Mouse (Mus musculus) T-helper 1 cell (primary cell): Measurements from ENCODE around the gene Kcnip4.

ENCODE experiments used
- in situ Hi-C: fragments of 300-600 bp; cut with MboI, MseI; formaldehyde crosslinking; loops from one replicate; pipeline ENCODE4 v1.15.1; 2025; ENCODE audit warnings: high pct_unique_total_duplicates

Gene Kcnip4

DNA sequence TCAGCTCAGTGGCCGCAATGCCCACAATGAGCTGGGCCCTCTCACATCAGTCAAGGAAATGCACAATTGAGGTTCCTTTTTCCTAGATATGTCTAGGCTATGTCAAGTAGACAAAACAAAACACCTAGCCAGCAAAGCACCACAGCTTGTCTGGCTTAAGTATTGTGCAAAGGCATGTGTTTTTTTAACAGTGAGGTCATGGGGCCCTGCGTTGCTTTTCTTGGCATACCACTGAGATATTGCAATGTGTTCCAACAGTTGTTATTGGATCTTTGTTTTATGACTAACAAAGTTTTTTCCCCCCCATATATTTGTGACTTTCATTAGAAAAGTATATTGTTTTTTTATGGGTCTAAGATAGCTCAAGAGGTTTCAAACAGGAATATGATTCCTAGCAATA lies 1105.0 kb downstream of the Kcnip4 start:
- in situ Hi-C loops: no loop called here

DNA sequence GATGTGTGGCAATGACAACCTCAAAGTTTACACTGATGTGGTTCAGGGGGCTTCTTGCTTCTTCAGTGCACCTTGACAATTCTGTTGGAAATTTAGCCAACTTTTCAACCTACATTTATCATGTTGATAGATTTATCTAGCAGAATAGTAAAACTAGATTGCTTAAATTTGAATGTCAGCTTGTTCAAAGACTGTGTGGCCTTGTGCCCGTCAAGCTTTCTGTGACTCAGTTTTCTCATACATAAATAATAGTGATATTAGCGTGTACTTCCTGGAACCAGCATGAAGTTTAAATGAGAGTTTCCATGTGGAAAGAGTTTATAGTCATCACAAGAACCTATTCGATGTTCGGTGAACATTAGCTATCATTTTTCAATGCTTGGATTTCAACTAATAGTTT lies 1112.4 kb downstream of the Kcnip4 start:
- in situ Hi-C loops: no loop called here

DNA sequence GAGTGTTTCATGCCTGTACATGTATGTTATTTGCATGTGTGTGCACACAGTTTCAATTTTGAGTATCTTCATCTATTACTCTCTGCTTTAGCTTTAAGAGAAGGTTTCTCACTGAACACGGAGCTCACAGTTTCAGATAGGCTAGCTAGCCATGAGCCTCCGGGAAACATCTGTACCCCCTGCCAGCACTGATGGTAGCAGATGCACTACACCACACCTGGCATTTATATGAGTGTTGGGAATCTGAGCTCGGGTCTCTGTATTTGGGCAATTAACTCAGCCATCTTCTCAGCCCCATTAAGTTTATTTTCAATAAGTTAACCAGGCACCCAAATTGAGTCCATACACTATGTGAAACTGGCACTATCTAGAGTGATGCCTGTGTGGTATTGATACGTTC lies 1113.2 kb downstream of the Kcnip4 start:
- in situ Hi-C loops: no loop called here

DNA sequence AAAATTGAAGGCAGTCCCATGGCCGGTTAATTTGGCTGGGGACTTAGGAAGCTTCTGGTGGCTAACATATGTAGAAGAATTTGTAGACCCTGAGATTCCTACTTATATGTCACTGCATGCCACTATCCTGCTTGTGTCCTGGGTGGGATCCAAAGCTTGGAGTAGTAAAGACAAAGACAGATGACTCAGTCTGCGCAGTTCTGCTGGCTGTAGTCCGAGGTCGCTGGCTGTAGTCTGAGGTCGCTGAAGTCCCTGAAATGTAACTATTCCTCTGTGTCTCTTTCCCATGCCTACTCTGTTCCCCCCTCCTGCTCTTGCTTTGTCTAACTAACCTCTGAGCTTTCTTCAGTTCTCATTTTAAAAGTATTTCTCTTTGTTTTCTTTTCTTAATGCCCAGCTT lies 1114.4 kb downstream of the Kcnip4 start:
- in situ Hi-C loops: no loop called here

DNA sequence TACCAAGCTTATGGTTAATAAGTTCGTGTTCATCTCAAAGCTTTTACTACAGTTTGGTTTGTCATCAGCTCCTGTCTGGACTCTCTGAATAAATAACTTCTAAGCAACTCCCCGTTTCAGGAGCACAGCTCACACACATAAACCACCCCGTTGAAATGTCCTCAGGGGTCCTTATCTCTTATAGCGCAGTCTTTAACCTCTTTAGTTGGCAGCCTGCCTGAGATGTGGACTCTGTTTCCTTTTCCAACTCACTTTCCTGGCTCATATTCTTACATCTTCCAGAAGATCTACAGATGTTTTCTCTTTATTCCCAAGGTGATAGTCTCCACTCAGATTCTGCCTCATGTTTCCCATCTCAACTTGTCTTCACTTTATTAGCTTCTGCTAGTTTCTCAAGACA lies 1116.4 kb downstream of the Kcnip4 start:
- in situ Hi-C loops: no loop called here

DNA sequence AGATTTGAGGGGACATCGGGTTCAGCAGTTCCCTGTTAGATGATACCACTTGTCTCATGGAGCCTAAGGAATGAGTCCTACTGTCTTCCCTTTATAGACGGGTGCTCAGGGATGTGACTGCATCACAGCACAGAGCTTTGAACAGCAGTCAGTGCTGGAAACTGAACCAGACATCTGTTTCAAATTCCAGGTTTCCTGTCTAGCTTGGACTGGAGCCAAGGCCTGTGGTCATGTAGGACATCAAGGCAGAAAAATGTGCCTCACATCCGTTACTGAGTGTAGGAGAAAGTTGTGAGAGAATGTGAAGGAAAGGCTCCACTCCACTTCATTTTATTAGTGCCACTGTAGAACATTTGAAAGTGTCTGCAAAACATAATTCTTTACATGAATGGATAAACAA lies 1122.2 kb downstream of the Kcnip4 start:
- in situ Hi-C loops: no loop called here

DNA sequence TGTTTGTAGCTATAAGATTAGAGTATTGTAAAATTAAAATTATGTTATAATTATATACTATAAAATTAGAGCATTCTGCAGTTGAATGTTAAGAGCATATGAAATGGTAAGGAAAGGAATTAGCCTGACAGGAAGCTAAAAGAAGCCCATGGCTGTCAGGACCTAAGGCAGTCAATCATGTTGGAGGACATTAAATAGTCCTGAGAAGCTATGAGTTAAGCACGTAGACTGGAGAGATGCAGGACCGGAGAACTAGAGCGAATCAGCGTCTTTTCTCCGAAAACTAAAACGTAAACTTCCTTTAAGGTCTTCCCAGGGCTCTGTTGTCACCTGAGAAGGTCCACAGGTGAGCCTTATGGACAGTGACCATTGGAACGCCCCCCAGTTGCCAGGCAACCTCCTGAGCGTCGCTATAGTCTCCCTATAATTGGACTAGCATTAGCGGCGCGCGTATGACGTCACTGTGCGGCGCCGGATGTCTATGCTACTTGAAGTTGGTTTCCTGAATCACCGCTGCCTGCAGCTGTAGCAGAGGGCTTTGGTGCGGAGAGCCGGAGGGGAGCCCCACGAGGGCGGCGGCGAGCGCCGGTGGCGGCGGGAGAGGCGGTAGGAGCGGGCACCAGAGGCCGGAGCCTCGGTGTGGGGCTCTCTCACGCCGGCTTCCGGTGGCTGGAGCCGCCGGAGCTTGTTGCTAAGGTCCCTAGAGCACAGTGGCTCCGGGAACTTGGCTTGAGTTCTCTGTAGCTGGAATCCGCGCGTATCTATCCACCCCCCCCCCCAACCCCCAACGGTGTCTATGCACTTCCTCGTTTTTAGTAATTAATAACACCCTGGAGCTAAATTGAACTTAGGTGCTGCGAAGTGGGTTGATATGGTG lies 1152.6 kb downstream of the Kcnip4 start:
- in situ Hi-C loops: no loop called here

DNA sequence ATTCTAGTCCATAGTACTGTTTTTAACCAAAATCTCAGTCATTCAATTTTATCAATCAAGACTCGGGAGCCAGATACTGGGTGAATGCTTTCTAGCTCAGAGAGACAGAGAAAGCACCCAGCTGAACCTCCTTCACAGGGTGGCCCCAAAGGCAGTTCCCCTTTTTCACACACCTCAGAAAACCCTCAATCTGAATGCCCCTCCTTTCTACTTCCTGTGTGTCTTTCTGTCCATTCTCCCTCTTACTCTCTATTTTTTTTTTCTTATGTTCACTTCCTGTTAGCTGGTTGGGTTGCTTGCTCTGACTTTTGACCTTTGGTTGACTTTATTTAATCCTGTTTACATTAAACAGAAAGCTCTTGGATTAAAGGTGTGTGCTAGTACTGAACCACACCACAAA lies 1175.4 kb downstream of the Kcnip4 start:
- in situ Hi-C loops: no loop called here

DNA sequence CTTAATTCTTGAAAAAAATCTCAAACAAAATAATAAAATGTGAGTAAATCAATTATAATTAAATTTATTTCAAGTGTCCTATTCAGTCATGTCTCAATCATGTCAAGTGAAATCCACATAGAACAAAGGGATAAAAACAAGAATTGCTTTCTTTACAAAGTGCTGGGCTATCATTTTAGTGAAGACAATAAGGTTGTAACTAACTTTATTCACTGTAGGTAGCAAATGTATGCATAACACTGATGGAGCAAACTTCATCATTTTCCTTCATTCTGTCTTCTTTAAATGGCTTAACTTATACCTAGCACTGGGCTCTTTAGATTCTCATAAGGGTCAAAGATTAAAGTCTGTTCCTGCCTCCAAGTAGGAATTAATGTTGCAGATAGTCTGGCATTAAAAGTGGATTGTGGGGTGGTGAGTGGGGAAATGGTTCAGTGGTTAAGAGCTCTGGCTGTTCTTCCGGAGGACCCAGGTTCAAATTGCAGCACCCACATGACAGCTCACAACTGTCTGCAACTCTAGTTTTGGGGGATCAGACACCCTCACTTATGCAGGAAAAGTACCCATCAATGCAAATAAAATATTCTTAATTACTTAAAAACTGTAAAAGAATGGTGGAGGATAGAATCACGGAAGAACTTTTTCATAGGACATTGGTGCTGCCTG lies 1178.6 kb downstream of the Kcnip4 start:
- in situ Hi-C loops: no loop called here

DNA sequence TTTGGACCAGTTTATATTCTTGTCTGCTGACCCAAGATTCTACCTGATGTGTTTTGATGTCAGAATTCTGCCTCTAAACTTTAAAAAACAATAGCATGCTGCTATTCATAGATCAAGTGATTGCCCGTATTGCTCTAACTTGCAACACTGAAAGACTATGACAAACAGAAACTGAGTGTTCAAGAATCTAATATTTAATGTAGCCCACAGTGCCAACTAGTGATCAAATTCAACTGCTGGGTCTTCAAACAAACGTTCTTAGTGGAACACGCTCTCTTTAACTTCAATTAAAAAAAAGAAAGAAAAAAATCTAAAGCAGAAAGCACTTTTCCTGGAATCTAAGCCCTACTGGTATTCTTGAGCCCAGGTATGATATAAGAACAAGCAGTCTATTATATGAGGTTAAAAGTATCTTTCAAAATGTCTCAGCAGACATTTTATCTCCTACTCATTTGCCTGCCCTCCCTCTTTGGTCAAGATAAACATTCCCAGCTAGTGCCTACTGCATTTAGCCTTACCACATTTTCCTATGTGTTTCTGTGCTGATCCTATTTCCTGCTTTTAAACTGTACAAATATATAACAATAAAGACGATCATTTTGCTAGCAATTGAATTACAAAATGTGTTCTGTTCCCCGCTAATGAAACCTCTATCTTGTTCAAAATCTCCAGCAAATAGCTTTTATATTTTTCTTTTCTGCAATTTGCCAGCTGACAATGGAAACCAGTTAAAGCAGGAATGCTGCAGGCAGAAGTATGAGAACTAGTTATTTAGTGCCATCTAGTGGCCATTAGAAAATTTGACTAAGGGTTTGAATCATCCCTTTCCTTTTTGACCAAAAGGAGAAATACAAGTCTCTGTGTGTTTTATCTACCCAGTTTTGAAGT lies 1179.4 kb downstream of the Kcnip4 start:
- in situ Hi-C loops: no loop called here

DNA sequence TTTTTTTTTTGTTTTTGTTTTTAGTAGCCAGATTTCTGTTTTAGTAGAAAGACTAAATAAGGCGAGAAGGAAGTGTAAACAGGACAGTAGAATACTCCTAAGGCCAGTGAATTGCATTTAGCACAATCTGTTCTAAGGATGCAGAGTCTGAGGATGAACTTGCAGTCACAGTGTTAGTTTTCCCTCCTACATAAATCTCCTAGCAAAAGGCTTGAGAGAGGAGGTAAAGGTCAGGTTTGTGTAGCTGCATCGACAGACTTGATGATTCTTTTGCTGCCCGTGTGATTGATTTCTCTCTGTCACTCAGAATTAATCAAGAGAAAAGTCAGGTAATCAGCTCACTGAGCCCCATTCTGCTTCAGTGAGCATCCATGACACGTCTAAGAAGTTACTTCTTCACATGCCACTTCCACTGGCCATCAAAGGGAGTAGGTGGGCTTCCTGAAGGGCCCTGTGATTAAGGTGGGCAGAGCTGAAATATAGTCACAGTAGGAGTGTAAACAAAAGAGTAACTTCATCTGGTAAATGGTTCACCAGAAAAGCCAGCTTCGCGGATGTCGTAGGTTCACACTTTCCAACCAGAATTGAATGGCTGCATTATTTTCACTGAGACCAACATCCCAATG lies 1183.8 kb downstream of the Kcnip4 start:
- in situ Hi-C loops: no loop called here
